Mouse (Mus musculus): ENCODE measurements at regions not wholly inside any gene's neighbourhood (a gene's known extent, or its start where the extent isn't known, plus 50 kb on each side); places are given as distances from the start of the nearest gene placed in this dataset. TPM values are rescaled to one million over a fixed set of nuclear protein-coding genes. Genes with fewer than 3 reads are reported as not detected.

- Histone ChIP-seq H3K4me2 (replicated peaks; ENCODE audit: low read depth) (no peak overlapping the region), H3K27ac (ENCODE audit: low read depth, low read length) (no peak overlapping the region), H3K27me3 (replicated peaks; ENCODE audit: control insufficient read depth, insufficient read depth, low read length) (0 out of 2 replicates have a peak, but pooled peaks cover 3% of the 10 kb centered on the region), H3K9me3 (ENCODE audit: control insufficient read depth) (no peaks in the 10 kb centered on the region), H3K9ac (ENCODE audit: low read depth, low read length) (no peak overlapping the region), H3K4me1 (replicated peaks; ENCODE audit: control insufficient read depth, insufficient read depth, low read length) (no peaks in the 10 kb centered on the region), H3K4me3 (ENCODE audit: low read depth, low read length) (no peak overlapping the region), H3K36me3 (ENCODE audit: control insufficient read depth, insufficient read depth) (no peaks in the 10 kb centered on the region)
- no peak for ATAC-seq
- TF ChIP-seq CTCF (IDR thresholded peaks at IDR 0.05; ENCODE audit: low read depth) = no peak
- 87% methylated on average over 9 of the region's 9 CpGs for WGBS
Measured at GRCm38 (mm10) chr6:73365306-73365705, 104.2 kb downstream of the 4931417E11Rik start.

GRCm38 (mm10) chr6:73334995-73335394 is 86.8 kb downstream of the Suclg1 start:
- 55% methylated on average over 6 of the region's 6 CpGs for WGBS
- Histone ChIP-seq H3K9me3 (ENCODE audit: control insufficient read depth) (no peaks in the 10 kb centered on the region), H3K9ac (ENCODE audit: low read depth, low read length) (no peak overlapping the region), H3K27ac (ENCODE audit: low read depth, low read length) (no peak overlapping the region), H3K4me2 (replicated peaks; ENCODE audit: low read depth) (no peak overlapping the region), H3K27me3 (replicated peaks; ENCODE audit: control insufficient read depth, insufficient read depth, low read length) (no peaks in the 10 kb centered on the region), H3K4me1 (replicated peaks; ENCODE audit: control insufficient read depth, insufficient read depth, low read length) (no peaks in the 10 kb centered on the region), H3K4me3 (ENCODE audit: low read depth, low read length) (no peak overlapping the region), H3K36me3 (ENCODE audit: control insufficient read depth, insufficient read depth) (no peaks in the 10 kb centered on the region)
- no peak for ATAC-seq
- peak; percentile 51 for TF ChIP-seq CTCF (IDR thresholded peaks at IDR 0.05; ENCODE audit: low read depth)

- WGBS = 57% methylated on average over 11 of the region's 11 CpGs
- Histone ChIP-seq H3K4me2 (replicated peaks; ENCODE audit: low read depth) (no peak overlapping the region), H3K4me3 (ENCODE audit: low read depth, low read length) (no peak overlapping the region), H3K9me3 (ENCODE audit: control insufficient read depth) (no peaks in the 10 kb centered on the region), H3K4me1 (replicated peaks; ENCODE audit: control insufficient read depth, insufficient read depth, low read length) (no peaks in the 10 kb centered on the region), H3K27ac (ENCODE audit: low read depth, low read length) (no peak overlapping the region), H3K27me3 (replicated peaks; ENCODE audit: control insufficient read depth, insufficient read depth, low read length) (no peaks in the 10 kb centered on the region), H3K9ac (ENCODE audit: low read depth, low read length) (no peak overlapping the region), H3K36me3 (ENCODE audit: control insufficient read depth, insufficient read depth) (no peaks in the 10 kb centered on the region)
- no peak for TF ChIP-seq CTCF (IDR thresholded peaks at IDR 0.05; ENCODE audit: low read depth)
- no peak for ATAC-seq
Measured at GRCm38 (mm10) chr6:73329666-73330065, 81.5 kb downstream of the Suclg1 start.

Small RNAs in the stretch of these regions (microRNA-seq; reads per million reads assigned to microRNA genes)
- gene Gm24370 = not detected

Data from intestine, postnatal 0 days (tissue).